Mouse (Mus musculus) liver, embryonic 16.5 days (tissue): ENCODE measurements around the gene Cldnd2. TPM values are rescaled to one million over a fixed set of nuclear protein-coding genes. Genes with fewer than 3 reads are reported as not detected.
"Not testable (repeated sequence)": the region's sequence is repeated elsewhere in the genome, so short reads cannot be mapped to it uniquely, and the experiment has no call there.

Experiments used
- ATAC-seq: fragments of 200-750 bp; cut with Nextera tagmentation; 2 replicates; pipeline ENCODE4 v1.8.0; 2017; ENCODE audit warnings: low read depth, mild to moderate bottlenecking, moderate number of reproducible peaks, moderate library complexity
- H3K27ac ChIP-seq: fragments of 300-500 bp; sonication (generic); 2 replicates; pipeline ENCODE4 v1.5.1; 2014; ENCODE audit warnings: mild to moderate bottlenecking, low read length
- H3K27me3 ChIP-seq: fragments of 300-500 bp; sonication (generic); 2 replicates; pipeline ENCODE4 v1.6.1; 2014; ENCODE audit warnings: low read depth, low read length, mixed read lengths; ENCODE audit not compliant: control insufficient read depth, insufficient read depth
- H3K36me3 ChIP-seq: fragments of 300-500 bp; sonication (generic); 2 replicates; pipeline ENCODE4 v1.6.1; 2014; ENCODE audit warnings: mild to moderate bottlenecking; ENCODE audit not compliant: control insufficient read depth, insufficient read depth
- H3K4me1 ChIP-seq: fragments of 300-500 bp; sonication (generic); 2 replicates; pipeline ENCODE4 v1.6.1; 2014; ENCODE audit warnings: low read depth, low read length, mixed read lengths; ENCODE audit not compliant: control insufficient read depth
- H3K4me2 ChIP-seq: fragments of 300-500 bp; sonication (generic); 2 replicates; pipeline ENCODE4 v1.6.1; 2014; ENCODE audit warnings: low read depth, low read length, mixed read lengths
- H3K4me3 ChIP-seq: fragments of 300-500 bp; sonication (generic); 2 replicates; pipeline ENCODE4 v1.5.1; 2014; ENCODE audit warnings: low read depth, mild to moderate bottlenecking, low read length
- H3K9ac ChIP-seq: fragments of 300-500 bp; sonication (generic); 2 replicates; pipeline ENCODE4 v1.6.1; 2014; ENCODE audit warnings: low read depth, low read length
- H3K9me3 ChIP-seq: fragments of 300-500 bp; sonication (generic); replicated peaks from 2 replicates; pipeline ENCODE4 v1.6.1; 2016; ENCODE audit warnings: low read length; ENCODE audit not compliant: control insufficient read depth
- WGBS: fragments of 180-500 bp; shearing (Covaris S2); extraction: QIAGEN DNeasy Blood & Tissue Kit; methylation state at CpG from one replicate; pipeline ENCODE4 v1.1.7; 2014; ENCODE audit not compliant: insufficient replicate concordance; 5-methylcytosine and 5-hydroxymethylcytosine counted together
- polyA plus RNA-seq: library from polyadenylated mRNA; unstranded; fragments of >200 nt; fragmentation: Nextera tagmentation; extraction: Ambion mirVana; gene quantifications from 2 replicates; pipeline ENCODE4 v1.2.1, GENCODE M21; 2015

Cldnd2 gene
- not detected in 2 replicates for polyA plus RNA-seq

DNA sequence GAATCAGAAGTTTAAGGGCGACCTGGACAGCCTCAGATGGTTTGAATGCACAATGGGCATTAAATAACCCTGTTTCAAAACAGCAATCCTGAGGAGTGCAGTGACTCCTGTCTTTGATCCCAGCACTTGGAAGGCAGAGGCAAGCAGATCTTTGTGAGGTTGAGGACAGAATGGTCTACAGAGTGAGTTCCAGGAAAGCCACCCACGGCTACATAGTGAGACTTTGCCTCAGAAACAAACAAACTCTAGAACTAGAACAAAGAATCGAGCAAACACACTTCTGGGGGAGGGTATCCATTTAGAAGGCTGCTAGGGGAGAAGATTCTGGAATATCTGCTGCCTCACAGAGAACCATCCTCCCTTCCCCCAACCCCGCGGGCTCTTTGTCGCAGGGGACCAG, at the start of gene Cldnd2:
Cldnd2 (plus strand) TSS at position 301 of the 400 bp plus-strand sequence.
- 55% methylated on average over 6 of the region's 6 CpGs for WGBS
- H3K4me3 ChIP-seq: no peak within 1 kb of the TSS
- H3K4me2 ChIP-seq: no peak within 1 kb of the TSS
- H3K36me3 ChIP-seq: no peaks in the 10 kb centered on the region
- H3K9ac ChIP-seq: no peak within 1 kb of the TSS
- no peaks in the 10 kb centered on the region for H3K9me3 ChIP-seq
- no peaks in the 10 kb centered on the region for H3K27me3 ChIP-seq
- ATAC-seq: no peak
- peaks cover 19% of the 10 kb centered on the region for H3K4me1 ChIP-seq
- H3K27ac ChIP-seq: no peak within 1 kb of the TSS

GRCm38 (mm10) chr7:43392349-43393121, 48.0 kb upstream of the Cldnd2 start:
- 30% methylated on average over 8 of the region's 8 CpGs for WGBS
- no peak for ATAC-seq

DNA sequence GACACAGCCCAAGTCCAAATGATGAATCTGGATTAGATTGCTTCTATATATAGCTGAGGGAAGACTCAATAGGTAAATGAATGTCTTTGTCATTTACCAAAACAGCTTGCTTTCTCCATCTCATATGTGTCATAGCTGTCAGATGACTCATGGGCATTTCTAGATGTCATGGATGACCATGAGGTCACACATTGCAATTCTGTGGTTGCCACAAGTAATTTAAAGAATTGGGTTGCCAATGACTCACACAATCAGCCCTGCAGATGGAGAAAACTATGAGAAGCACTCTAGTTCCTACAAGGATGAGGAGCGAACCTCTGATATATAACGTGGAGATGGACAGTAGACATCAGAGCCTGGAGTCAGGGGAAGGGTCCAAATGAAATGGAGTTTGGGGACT, 41.1 kb upstream of the Cldnd2 start:
- no peak overlapping the region for H3K27ac ChIP-seq
- no peaks in the 10 kb centered on the region for H3K9me3 ChIP-seq
- H3K27me3 ChIP-seq: no peaks in the 10 kb centered on the region
- WGBS: 59% methylated on average over 2 of the region's 2 CpGs
- H3K4me2 ChIP-seq: no peak overlapping the region
- H3K36me3 ChIP-seq: no peaks in the 10 kb centered on the region
- no peak overlapping the region for H3K4me3 ChIP-seq
- H3K9ac ChIP-seq: no peak overlapping the region
- no peaks in the 10 kb centered on the region for H3K4me1 ChIP-seq
- no peak for ATAC-seq

More at GRCm38 (mm10) chr7:43392349-43393121, 48.0 kb upstream of the Cldnd2 start:
- H3K4me1 ChIP-seq: no peaks in the 10 kb centered on the region
- no peak overlapping the region for H3K4me3 ChIP-seq
- H3K4me2 ChIP-seq: no peak overlapping the region
- no peaks in the 10 kb centered on the region for H3K27me3 ChIP-seq
- H3K36me3 ChIP-seq: no peaks in the 10 kb centered on the region
- no peaks in the 10 kb centered on the region for H3K9me3 ChIP-seq
- H3K27ac ChIP-seq: no peak overlapping the region
- H3K9ac ChIP-seq: no peak overlapping the region

DNA sequence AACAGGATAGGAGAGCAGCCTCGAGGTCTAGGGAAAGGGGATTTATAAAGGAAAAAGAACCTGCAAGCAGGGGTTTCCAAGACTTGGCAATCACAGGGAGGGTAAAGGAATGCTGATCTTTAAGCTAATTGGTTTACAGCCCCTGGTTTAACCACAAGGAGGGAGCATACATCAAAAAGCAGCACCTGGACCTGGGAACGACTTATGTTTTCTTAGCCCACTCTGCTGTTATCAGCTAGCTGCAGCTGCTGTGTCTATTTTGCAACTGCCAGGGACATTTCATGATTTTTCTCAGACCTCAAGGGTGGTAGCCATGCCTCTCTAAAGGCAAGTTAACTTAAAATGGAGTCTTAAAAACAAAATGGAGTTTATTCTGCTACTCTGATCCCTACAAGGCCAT, 37.9 kb upstream of the Cldnd2 start:
- 13% methylated on average over 2 of the region's 2 CpGs for WGBS
- H3K36me3 ChIP-seq: no peaks in the 10 kb centered on the region
- H3K4me2 ChIP-seq: no peak overlapping the region
- no peak for ATAC-seq
- H3K9ac ChIP-seq: no peak overlapping the region
- no peak overlapping the region for H3K4me3 ChIP-seq
- no peak overlapping the region for H3K27ac ChIP-seq
- no peaks in the 10 kb centered on the region for H3K27me3 ChIP-seq
- H3K9me3 ChIP-seq: no peaks in the 10 kb centered on the region
- H3K4me1 ChIP-seq: no peaks in the 10 kb centered on the region

- no peak overlapping the region for H3K4me2 ChIP-seq
- H3K36me3 ChIP-seq: no peaks in the 10 kb centered on the region
- H3K4me1 ChIP-seq: no peaks in the 10 kb centered on the region
- no peaks in the 10 kb centered on the region for H3K27me3 ChIP-seq
- WGBS: 41% methylated on average over 3 of the region's 3 CpGs
- H3K9ac ChIP-seq: no peak overlapping the region
- H3K4me3 ChIP-seq: no peak overlapping the region
- ATAC-seq: no peak
- no peak overlapping the region for H3K27ac ChIP-seq
- no peaks in the 10 kb centered on the region for H3K9me3 ChIP-seq
Measured at GRCm38 (mm10) chr7:43407573-43407972, 33.0 kb upstream of the Cldnd2 start.

DNA sequence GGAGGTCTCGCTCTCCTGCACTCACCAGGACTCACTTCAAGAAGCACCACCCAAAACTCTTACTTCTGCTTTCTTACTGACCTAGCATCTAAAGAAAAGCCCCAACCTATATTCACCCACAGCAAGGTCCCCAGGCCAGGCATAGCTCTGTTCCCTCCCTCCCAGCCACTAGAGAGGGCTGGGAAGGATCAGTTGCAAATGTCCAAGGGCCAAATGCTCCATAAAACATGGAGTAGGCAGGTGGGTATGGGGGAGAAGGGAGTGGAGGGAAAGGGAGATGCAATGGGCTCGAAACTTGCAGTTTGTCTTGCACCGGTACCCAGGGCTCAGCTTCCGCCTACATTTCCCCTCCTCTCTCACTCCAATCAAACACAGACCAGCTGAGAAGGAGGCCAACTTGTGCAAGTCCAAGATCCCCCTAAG, 32.4 kb upstream of the Cldnd2 start, which contains the start of gene Siglecg:
Siglecg (plus strand) TSS at position 74 of the 423 bp plus-strand sequence.
- no peak within 1 kb of the TSS for H3K27ac ChIP-seq
- no peak within 1 kb of the TSS for H3K4me3 ChIP-seq
- no peaks in the 10 kb centered on the region for H3K9me3 ChIP-seq
- H3K4me2 ChIP-seq: no peak within 1 kb of the TSS
- H3K9ac ChIP-seq: no peak within 1 kb of the TSS
- no peaks in the 10 kb centered on the region for H3K36me3 ChIP-seq
- no peak for ATAC-seq
- H3K27me3 ChIP-seq: no peaks in the 10 kb centered on the region
- H3K4me1 ChIP-seq: no peaks in the 10 kb centered on the region
- whole genome bisulfite sequencing: 38% methylated on average over 4 of the region's 4 CpGs

DNA sequence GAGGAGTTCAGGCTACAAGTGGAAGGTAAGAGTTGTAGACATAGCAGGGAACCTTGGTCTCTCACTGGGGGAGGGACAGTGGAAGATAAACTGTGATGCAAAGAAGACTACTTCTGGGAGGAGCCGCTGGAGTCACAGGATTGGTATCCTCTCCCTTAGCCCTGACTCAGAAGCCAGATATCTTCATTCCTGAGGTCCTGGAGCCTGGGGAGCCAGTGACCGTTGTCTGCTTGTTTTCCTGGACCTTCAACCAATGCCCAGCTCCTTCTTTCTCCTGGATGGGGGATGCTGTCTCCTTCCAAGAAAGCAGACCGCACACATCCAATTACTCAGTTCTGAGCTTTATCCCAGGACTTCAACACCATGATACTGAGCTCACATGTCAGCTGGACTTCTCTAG, 31.5 kb upstream of the Cldnd2 start:
- ATAC-seq: no peak
- no peaks in the 10 kb centered on the region for H3K9me3 ChIP-seq

DNA sequence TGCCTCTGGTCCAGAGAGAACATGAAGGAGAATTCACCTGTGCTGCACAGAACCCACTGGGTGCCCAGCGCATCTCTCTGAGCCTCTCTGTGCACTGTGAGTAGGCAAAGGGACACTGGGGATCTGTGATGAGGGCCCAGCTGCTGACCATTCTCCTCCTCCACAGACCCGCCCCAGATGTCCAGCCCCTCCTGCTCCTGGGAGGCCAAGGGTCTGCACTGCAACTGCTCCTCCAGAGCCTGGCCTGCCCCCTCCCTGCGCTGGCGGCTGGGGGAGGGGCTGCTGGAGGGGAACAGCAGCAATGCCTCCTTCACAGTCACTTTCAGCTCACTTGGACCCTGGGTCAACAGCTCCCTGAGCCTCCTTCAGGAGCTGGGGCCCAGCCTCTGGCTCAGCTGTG, 28.9 kb upstream of the Cldnd2 start:
- ATAC-seq, H3K4me2 ChIP-seq, H3K4me1 ChIP-seq, H3K4me3 ChIP-seq, H3K9me3 ChIP-seq, H3K27ac ChIP-seq, H3K36me3 ChIP-seq, H3K27me3 ChIP-seq, H3K9ac ChIP-seq: not testable (repeated sequence)
- WGBS: 44% methylated on average over 4 of the region's 4 CpGs

More for the DNA sequence above, 31.5 kb upstream of the Cldnd2 start:
- WGBS: 54% methylated on average over 3 of the region's 3 CpGs
- Histone ChIP-seq H3K4me3 (no peak overlapping the region), H3K27ac (no peak overlapping the region), H3K4me1 (no peaks in the 10 kb centered on the region), H3K27me3 (no peaks in the 10 kb centered on the region), H3K4me2 (no peak overlapping the region), H3K9ac (no peak overlapping the region), H3K36me3 (no peaks in the 10 kb centered on the region)

- 80% methylated on average over 10 of the region's 10 CpGs for WGBS
- no peaks in the 10 kb centered on the region for H3K9me3 ChIP-seq
- no peak overlapping the region for H3K9ac ChIP-seq
- no peaks in the 10 kb centered on the region for H3K27me3 ChIP-seq
- no peak overlapping the region for H3K27ac ChIP-seq
- no peak overlapping the region for H3K4me2 ChIP-seq
- no peaks in the 10 kb centered on the region for H3K4me1 ChIP-seq
- H3K36me3 ChIP-seq: no peaks in the 10 kb centered on the region
- no peak overlapping the region for H3K4me3 ChIP-seq
- no peak for ATAC-seq
Measured at GRCm38 (mm10) chr7:43417298-43417697, 23.3 kb upstream of the Cldnd2 start.
